Mouse (Mus musculus): ENCODE measurements around the gene Gm21748. TPM values are rescaled to one million over a fixed set of nuclear protein-coding genes. Genes with fewer than 3 reads are reported as not detected.

Gm21748 gene
- not detected for polyA plus RNA-seq (2014; fragmentation: Illumina TruSeq; extraction: RNeasy Lipid Tissue Mini Kit (QIAGEN cat#74804))

GRCm38 (mm10) chrY:90839077-90839476, at the start of gene Gm21748:
TSS of gene Gm21748 (minus strand) at chrY:90839177.

Other genes with a start within 250 kb of the Gm21748 start
- gene Gm21860, start 84.4 kb downstream of the Gm21748 start, polyA plus RNA-seq (2014; fragmentation: Illumina TruSeq; extraction: RNeasy Lipid Tissue Mini Kit (QIAGEN cat#74804)): not detected
- gene Gm47283, start 54.4 kb downstream of the Gm21748 start, polyA plus RNA-seq (2014; fragmentation: Illumina TruSeq; extraction: RNeasy Lipid Tissue Mini Kit (QIAGEN cat#74804)): not detected